Mouse (Mus musculus): Measurements from ENCODE around the gene L3mbtl4. TPM values are rescaled to one million over a fixed set of nuclear protein-coding genes. Genes with fewer than 3 reads are reported as not detected.

L3mbtl4 gene
- 0.59 TPM for polyA plus RNA-seq (2015; fragmentation: Illumina TruSeq; extraction: RNeasy Lipid Tissue Mini Kit (QIAGEN cat#74804); ENCODE audit: insufficient read depth, low read depth, low replicate concordance)

DNA sequence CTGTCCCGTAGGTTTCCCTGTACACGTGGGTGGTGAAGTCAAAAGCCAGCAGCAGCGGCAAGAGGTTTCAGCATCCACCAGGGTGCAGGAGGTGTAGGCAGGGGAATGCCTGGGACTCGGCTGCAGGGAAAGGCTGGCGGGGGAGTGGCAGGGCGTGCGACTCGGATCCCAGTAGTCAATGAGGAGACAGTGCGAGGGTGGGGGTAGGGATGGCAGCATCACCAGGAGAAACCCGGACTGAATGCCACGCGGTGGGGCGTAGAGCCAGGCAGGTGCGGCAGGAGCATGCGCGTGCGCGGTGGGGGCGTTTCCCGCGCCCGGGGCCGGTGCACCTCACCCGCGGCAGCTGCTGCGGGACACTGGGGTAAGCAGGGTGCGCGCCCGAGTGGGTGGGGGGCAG is at the start of gene L3mbtl4:
Gene L3mbtl4, plus strand, starts transcription at position 271 of the 400 bp plus-strand sequence.

DNA sequence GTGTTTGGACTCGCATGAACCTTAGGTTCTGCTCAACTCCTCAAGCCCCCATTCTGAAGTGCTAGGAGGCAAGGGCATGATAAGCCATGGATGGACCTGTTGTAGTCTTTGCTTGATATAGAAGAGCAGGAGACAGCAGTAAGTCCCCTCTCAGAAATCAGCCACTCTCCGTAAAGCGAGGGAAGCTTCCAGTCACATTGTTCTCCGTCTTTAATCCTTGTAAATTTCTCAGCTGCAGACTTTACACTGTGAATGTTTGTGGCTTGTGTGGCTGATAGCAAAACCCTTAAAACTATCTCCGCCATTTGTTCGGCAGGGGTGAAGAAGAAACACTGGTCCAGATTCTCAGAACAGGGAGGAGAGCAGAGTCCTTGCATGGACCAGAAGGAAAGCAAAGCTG is 552.7 kb downstream of the L3mbtl4 start, which contains the start of gene Tmem200c:
Gene Tmem200c, plus strand, starts transcription at position 301 of the 400 bp plus-strand sequence.

